Mouse (Mus musculus) CH12.LX (cell line): ENCODE measurements around the gene Tbx10.

Source experiments
- CHD1 ChIP-seq: IDR thresholded peaks from 2 replicates; pipeline ENCODE4 v1.6.1; 2012; ENCODE audit warnings: low read depth, low read length, improper control_type of control experiment, inconsistent platforms
- CHD2 ChIP-seq: IDR thresholded peaks from 2 replicates; pipeline ENCODE4 v1.6.1; 2011; ENCODE audit warnings: low read length, improper control_type of control experiment
- CTCF ChIP-seq, 2 experiments: IDR thresholded peaks in 1 of 2; conservative IDR thresholded peaks in 1 of 2; 2 replicates each; pipeline ENCODE4 v1.5.1; 2011 to 2012; ENCODE audit warnings: low read depth in 2 of 2, low read length in 2 of 2, improper control_type of control experiment in 1 of 2, inconsistent platforms in 1 of 2, mild to moderate bottlenecking in 1 of 2, moderate library complexity in 1 of 2
- E2F4 ChIP-seq: IDR thresholded peaks from 2 replicates; pipeline ENCODE4 v1.6.1; 2011; ENCODE audit warnings: low read depth, low read length, improper control_type of control experiment; ENCODE audit not compliant: insufficient replicate concordance
- EP300 ChIP-seq: IDR thresholded peaks from 2 replicates; pipeline ENCODE4 v1.6.1; 2011; ENCODE audit warnings: low read length, improper control_type of control experiment
- MAFK ChIP-seq: IDR thresholded peaks from 2 replicates; pipeline ENCODE4 v1.6.1; 2011; ENCODE audit warnings: low read length, improper control_type of control experiment; ENCODE audit not compliant: insufficient replicate concordance
- MAX ChIP-seq: IDR thresholded peaks from 2 replicates; pipeline ENCODE4 v1.6.1; 2011; ENCODE audit warnings: low read length, improper control_type of control experiment
- NELFE ChIP-seq: IDR thresholded peaks from 2 replicates; pipeline ENCODE4 v1.6.1; 2011; ENCODE audit warnings: low read depth, low read length, improper control_type of control experiment
- POLR2A ChIP-seq: IDR thresholded peaks from 2 replicates; pipeline ENCODE4 v1.6.1; 2011; ENCODE audit warnings: low read depth, mild to moderate bottlenecking, improper control_type of control experiment, low read length
- USF1 ChIP-seq: IDR thresholded peaks from 2 replicates; pipeline ENCODE4 v1.6.1; 2014; ENCODE audit warnings: low read depth, mild to moderate bottlenecking, inconsistent platforms, low read length, improper control_type of control experiment
- USF2 ChIP-seq: conservative IDR thresholded peaks from 2 replicates; pipeline ENCODE4 v1.6.1; 2011; ENCODE audit warnings: low read depth, low read length, improper control_type of control experiment

- TF ChIP-seq CTCF (conservative IDR thresholded peaks at IDR 0.05 in 1 of 2, IDR thresholded peaks at IDR 0.05 in 1 of 2; ENCODE audit: low read depth in 2 of 2, low read length in 2 of 2) (no peak), MAX (no peak), USF1 (no peak), USF2 (no peak), POLR2A (no peak), CHD2 (no peak), E2F4 (no peak), NELFE (no peak), EP300 (no peak), MAFK (no peak), CHD1 (no peak)
These were observed 9.2 kb downstream of the Tbx10 start for GRCm38 (mm10) chr19:4001752-4002151.
